Mouse (Mus musculus) forebrain, embryonic 14.5 days (tissue): ENCODE data around the gene Rsf1. TPM values are rescaled to one million over a fixed set of nuclear protein-coding genes. Genes with fewer than 3 reads are reported as not detected.

Experiments
- ATAC-seq: fragments of 200-750 bp; cut with Nextera tagmentation; 2 replicates; pipeline ENCODE4 v1.8.0; 2017; ENCODE audit warnings: mild to moderate bottlenecking, moderate library complexity
- DNase-seq: peaks from one replicate; pipeline ENCODE4 v3.0.0-alpha.2; 2015; ENCODE audit warnings: low spot score
- H3K27ac ChIP-seq: fragments of 300-500 bp; sonication (generic); 2 replicates; pipeline ENCODE4 v1.5.1; 2014; ENCODE audit warnings: low read depth, mild to moderate bottlenecking, control low read depth, low read length, moderate library complexity
- H3K27me3 ChIP-seq: fragments of 300-500 bp; sonication (generic); replicated peaks from 2 replicates; pipeline ENCODE4 v1.6.1; 2014; ENCODE audit warnings: low read length, control low read depth, mixed read lengths; ENCODE audit not compliant: control insufficient read depth, insufficient read depth
- H3K36me3 ChIP-seq: fragments of 300-500 bp; sonication (generic); 2 replicates; pipeline ENCODE4 v1.6.1; 2014; ENCODE audit warnings: low read length, control low read depth; ENCODE audit not compliant: control insufficient read depth, insufficient read depth
- H3K4me1 ChIP-seq: fragments of 300-500 bp; sonication (generic); 2 replicates; pipeline ENCODE4 v1.6.1; 2014; ENCODE audit warnings: antibody characterized with exemption, low read length, control low read depth; ENCODE audit not compliant: control insufficient read depth, insufficient read depth
- H3K4me2 ChIP-seq: fragments of 300-500 bp; sonication (generic); 2 replicates; pipeline ENCODE4 v1.6.1; 2014; ENCODE audit warnings: mild to moderate bottlenecking, control low read depth, low read length
- H3K4me3 ChIP-seq: fragments of 300-500 bp; sonication (generic); 2 replicates; pipeline ENCODE4 v1.5.1; 2014; ENCODE audit warnings: low read depth, low read length, control low read depth
- H3K9ac ChIP-seq: fragments of 300-500 bp; sonication (generic); 2 replicates; pipeline ENCODE4 v1.6.1; 2014; ENCODE audit warnings: mild to moderate bottlenecking, low read length, control low read depth, moderate library complexity
- H3K9me3 ChIP-seq: fragments of 300-500 bp; sonication (generic); replicated peaks from 2 replicates; pipeline ENCODE4 v1.6.1; 2016; ENCODE audit warnings: low read length, control low read depth, mixed read lengths; ENCODE audit not compliant: control insufficient read depth
- WGBS: fragments of 180-500 bp; shearing (Covaris S2); extraction: QIAGEN DNeasy Blood & Tissue Kit; methylation state at CpG from one replicate; pipeline ENCODE4 v1.1.7; 2014; 5-methylcytosine and 5-hydroxymethylcytosine counted together
- polyA plus RNA-seq: library from polyadenylated mRNA; unstranded; fragments of >200 nt; fragmentation: Nextera tagmentation; extraction: Ambion mirVana; gene quantifications from 2 replicates; pipeline ENCODE4 v1.2.1, GENCODE M21; 2014

The Rsf1 gene
- polyA plus RNA-seq, 1 experiment from 2014 or later: 21.4 TPM

DNA sequence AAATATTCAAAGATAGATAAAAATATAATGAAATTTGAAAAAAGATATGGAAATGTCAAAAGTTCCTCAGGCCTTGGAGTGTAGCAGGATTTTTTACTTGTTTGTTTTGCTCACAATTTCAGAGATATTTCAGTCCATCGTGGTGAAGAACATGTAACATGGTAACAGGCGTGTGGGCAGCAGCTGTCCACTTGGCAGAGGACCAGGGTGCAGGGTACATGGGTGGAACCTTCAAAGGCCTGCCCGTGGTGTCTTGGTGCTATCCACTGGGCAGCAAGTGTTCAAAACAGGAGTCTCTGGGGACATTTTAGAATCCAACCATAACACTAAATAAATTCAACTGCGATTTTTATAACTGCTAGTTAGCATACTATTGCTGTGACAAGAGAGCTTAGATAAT, 127.4 kb downstream of the Rsf1 start:
- Histone ChIP-seq H3K36me3 (peaks cover 25% of the 10 kb centered on the region), H3K4me1 (no peaks in the 10 kb centered on the region), H3K4me2 (no peak overlapping the region), H3K27me3 (no peaks in the 10 kb centered on the region), H3K4me3 (no peak overlapping the region), H3K9ac (no peak overlapping the region), H3K9me3 (no peaks in the 10 kb centered on the region), H3K27ac (no peak overlapping the region)
- no peak for DNase-seq
- WGBS: 88% methylated on average over 4 of the region's 4 CpGs
- ATAC-seq: no peak

DNA sequence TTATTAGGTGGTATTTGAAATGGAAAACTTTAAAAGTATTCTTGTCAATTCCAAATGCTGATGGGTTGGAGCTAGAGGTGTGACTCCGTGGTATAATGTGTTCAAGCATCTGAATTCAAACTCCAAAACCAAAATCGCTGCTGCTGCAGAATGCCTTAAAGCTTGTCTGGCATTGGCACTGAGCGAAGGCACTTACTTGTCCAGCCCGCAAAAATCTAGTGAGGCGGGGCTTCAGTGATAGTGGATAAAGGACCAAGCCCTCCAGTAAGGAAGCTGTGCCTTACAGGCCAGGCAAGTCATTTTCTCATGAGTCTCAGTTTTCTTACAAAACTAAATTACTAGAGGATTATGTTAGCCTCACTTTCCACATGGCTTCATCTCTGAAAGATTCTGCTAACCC, 128.1 kb downstream of the Rsf1 start:
- Histone ChIP-seq H3K9me3 (no peaks in the 10 kb centered on the region), H3K4me1 (no peaks in the 10 kb centered on the region), H3K9ac (no peak overlapping the region), H3K36me3 (peaks cover 31% of the 10 kb centered on the region), H3K4me3 (no peak overlapping the region), H3K4me2 (no peak overlapping the region), H3K27ac (no peak overlapping the region), H3K27me3 (no peaks in the 10 kb centered on the region)
- WGBS: 91% methylated on average over 5 of the region's 5 CpGs
- DNase-seq (no peak), ATAC-seq (no peak)

DNA sequence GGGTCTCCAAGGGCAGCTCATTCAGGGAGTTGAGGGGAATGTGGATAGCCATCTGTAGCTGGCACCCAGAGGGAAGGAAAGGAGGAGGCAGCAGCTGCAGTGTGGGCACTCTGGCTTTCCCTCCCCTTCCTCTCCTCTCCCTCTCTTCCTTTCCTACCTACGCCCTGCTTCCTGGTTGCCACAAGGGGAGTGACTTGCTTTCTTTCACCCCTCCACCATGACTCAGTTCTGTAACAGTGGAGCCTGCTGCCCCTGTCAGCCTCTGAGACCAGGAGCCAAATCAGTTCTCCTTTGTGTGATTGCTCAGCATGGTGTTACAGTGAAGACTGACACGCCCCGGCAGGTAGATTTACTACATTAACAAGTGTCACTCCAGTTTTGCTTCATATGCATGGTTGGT, 129.5 kb downstream of the Rsf1 start:
- no peaks in the 10 kb centered on the region for H3K9me3 ChIP-seq
- H3K27ac ChIP-seq: no peak overlapping the region
- H3K36me3 ChIP-seq: peaks cover 41% of the 10 kb centered on the region
- H3K9ac ChIP-seq: no peak overlapping the region
- 93% methylated on average over 3 of the region's 3 CpGs for WGBS
- no peaks in the 10 kb centered on the region for H3K4me1 ChIP-seq
- H3K4me3 ChIP-seq: no peak overlapping the region
- ATAC-seq: no peak
- no peaks in the 10 kb centered on the region for H3K27me3 ChIP-seq
- DNase-seq: no peak
- no peak overlapping the region for H3K4me2 ChIP-seq

DNA sequence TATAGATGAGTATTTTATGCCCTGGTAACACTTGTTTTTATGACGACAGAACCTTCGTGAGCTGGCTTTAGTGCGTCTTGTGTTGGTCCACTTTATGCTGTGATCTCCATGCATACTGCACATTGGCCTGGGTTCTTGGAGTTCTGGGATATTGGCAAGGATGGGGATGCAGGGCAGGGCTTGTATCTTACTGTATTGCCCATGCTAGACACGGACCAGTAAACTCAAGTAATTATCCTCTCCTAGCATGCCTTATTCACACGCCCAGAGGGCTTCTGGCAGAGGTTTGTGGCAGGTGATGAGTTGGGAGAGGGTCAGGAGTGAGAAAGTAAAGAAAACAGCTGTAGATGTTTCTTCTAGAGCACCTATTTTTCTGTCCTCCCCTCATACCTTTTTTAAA, 135.0 kb downstream of the Rsf1 start:
- Histone ChIP-seq H3K4me2 (no peak overlapping the region), H3K27me3 (no peaks in the 10 kb centered on the region), H3K4me3 (no peak overlapping the region), H3K9ac (no peak overlapping the region), H3K36me3 (peaks cover 81% of the 10 kb centered on the region), H3K4me1 (no peaks in the 10 kb centered on the region), H3K27ac (no peak overlapping the region), H3K9me3 (no peaks in the 10 kb centered on the region)
- ATAC-seq (no peak), DNase-seq (no peak)
- WGBS: 98% methylated on average over 5 of the region's 5 CpGs

DNA sequence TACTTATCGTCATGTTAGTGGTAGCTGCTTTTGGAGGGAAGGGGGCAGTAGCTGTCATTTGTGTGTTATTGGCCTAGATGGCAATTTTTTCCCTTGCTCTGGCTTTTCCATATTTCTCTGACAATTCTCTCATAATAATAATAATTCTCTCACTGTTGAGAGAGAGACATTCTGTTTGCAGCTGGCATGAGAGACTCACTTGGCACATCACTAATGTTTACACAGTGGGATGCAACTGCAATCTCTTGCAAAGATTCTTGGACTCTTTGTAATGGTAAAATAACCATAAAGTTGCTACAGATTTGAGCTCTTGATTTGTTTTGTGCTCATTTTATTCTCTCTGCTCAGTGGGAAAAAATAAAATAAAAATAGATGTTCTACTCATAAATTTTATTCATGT, 137.6 kb downstream of the Rsf1 start:
- Histone ChIP-seq H3K27ac (no peak overlapping the region), H3K4me3 (no peak overlapping the region), H3K9ac (no peak overlapping the region), H3K4me2 (no peak overlapping the region), H3K9me3 (no peaks in the 10 kb centered on the region), H3K27me3 (no peaks in the 10 kb centered on the region), H3K36me3 (peaks cover 81% of the 10 kb centered on the region), H3K4me1 (no peaks in the 10 kb centered on the region)
- ATAC-seq (no peak), DNase-seq (no peak)
- WGBS: 91% methylated on average over 1 of the region's 1 CpGs

DNA sequence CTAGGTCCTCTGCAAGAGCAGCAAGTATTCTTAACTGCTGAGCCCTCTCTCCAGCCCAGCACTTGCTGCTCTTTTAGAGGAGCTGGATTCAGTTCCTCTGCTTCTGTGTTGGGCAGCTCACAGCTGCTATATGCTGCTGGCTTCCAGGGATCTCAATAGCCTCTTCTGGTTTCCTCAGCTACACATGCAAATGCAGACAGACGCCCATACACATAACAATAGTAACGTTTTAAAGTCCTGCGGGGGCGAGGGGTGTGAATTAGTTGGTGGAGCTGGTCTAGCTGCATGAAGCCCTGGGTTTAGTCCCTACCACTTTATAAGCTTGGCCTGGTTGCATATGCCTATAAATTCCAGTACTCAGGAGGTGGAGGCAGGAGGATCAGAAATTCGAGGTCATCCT, 139.4 kb downstream of the Rsf1 start:
- ATAC-seq (no peak), DNase-seq (no peak)
- WGBS: 81% methylated on average over 5 of the region's 5 CpGs
- H3K27me3 ChIP-seq: no peaks in the 10 kb centered on the region
- no peak overlapping the region for H3K4me2 ChIP-seq
- H3K27ac ChIP-seq: no peak overlapping the region
- peaks cover 70% of the 10 kb centered on the region for H3K36me3 ChIP-seq
- H3K4me1 ChIP-seq: no peaks in the 10 kb centered on the region
- H3K4me3 ChIP-seq: no peak overlapping the region
- H3K9ac ChIP-seq: no peak overlapping the region
- H3K9me3 ChIP-seq: no peaks in the 10 kb centered on the region

DNA sequence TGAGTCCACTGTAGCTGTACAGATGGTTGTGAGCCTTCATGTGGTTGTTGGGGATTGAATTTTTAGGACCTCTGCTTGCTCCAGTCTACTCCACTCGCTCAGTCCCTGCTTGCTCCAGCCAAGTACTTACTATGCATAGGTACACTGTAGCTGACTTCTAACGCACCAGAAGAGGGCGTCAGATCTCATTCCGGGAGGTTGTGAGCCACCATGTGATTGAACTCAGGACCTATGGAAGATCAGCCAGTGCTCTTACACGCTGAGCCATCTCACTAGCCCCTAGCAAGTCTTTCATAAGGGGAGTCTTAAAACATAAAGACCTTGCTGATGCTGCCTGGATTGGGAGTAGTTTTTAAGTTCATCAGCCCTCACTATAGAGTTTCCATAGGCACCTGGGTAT, 140.4 kb downstream of the Rsf1 start:
- Histone ChIP-seq H3K4me2 (no peak overlapping the region), H3K4me3 (no peak overlapping the region), H3K27ac (no peak overlapping the region), H3K4me1 (no peaks in the 10 kb centered on the region), H3K27me3 (no peaks in the 10 kb centered on the region), H3K9ac (no peak overlapping the region), H3K36me3 (peaks cover 64% of the 10 kb centered on the region), H3K9me3 (no peaks in the 10 kb centered on the region)
- DNase-seq: no peak
- no peak for ATAC-seq
- 90% methylated on average over 5 of the region's 5 CpGs for WGBS

DNA sequence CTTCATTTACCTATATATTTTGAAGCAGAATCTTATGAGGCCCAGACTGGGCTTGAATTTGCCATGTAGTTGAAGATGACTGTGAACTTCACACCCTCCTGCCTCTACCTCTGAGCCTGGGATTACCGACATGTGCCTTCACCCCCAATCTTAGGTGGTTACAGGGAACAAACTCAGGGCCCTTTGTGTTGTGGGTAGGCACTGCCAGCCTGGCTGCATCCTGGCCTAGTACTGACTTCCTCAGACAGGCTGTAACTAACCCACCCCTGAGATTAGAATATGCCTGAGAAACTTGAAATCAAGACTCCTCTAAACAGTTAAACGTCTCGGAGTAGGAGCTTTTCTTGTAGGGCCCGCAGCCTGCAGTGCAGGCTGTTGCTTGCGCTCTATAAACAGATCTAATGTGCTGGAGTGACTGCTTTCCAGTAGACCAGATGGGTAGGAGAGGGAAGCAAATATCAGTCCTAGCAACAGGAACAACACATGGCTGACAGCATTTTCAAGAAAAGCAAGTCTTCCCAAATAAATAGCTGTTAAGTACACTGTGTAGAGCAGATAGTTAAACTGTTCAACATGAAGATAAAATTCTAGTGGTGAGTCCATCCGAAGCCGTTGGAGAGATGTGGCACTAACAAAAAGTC, 142.7 kb downstream of the Rsf1 start:
- Histone ChIP-seq H3K27me3 (no peaks in the 10 kb centered on the region), H3K36me3 (peaks cover 56% of the 10 kb centered on the region), H3K4me1 (no peaks in the 10 kb centered on the region), H3K9ac (no peak overlapping the region), H3K27ac (no peak overlapping the region), H3K4me2 (no peak overlapping the region), H3K9me3 (no peaks in the 10 kb centered on the region), H3K4me3 (no peak overlapping the region)
- 84% methylated on average over 7 of the region's 7 CpGs for whole genome bisulfite sequencing
- ATAC-seq (peak; percentile 61; the same call in 1 of the 2 replicates), DNase-seq (peak; percentile 63)

DNA sequence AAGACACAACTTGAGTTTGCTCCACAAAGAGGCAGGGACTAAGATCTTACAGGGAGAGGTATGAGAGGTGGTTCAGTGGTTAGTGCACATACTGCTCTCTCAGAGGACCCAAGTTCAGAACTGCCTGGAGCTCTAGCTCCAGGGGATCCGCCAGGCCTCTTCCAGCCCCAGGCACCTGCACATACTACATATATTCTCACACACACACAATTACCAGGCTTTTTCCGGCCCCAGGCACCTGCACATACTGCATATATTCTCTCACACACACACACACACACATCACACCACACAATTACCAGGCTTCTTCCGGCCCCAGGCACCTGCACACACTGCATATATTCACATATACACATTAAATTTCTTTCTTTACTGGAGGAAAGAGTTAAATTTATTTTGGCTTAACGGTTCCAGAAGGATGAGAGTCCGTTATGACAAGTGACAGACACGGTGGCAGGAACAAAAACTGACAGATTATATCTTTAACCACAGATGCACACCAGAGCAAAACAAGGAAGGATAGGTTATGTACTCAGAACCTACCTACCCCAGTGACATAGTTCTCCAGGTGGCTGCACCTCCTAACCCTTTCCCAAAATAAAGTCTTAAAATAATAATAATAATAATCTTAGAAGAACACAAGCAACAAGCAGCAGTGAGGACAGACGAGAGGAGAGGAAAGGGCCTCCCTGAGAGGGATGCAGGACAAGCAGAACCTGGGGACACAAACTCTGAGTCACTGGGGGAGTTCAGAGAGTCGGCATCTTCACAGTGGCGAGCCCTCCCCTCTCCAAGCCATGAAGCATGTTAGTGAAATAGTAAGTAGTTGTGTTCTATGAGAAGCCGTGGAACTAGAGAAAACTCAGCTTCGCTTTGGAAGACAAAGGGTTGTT, 144.2 kb downstream of the Rsf1 start:
- DNase-seq (no peak), ATAC-seq (no peak)
- Histone ChIP-seq H3K9me3 (no peaks in the 10 kb centered on the region), H3K27me3 (no peaks in the 10 kb centered on the region), H3K4me1 (no peaks in the 10 kb centered on the region), H3K36me3 (peaks cover 41% of the 10 kb centered on the region), H3K4me3 (no peak overlapping the region), H3K27ac (no peak overlapping the region), H3K4me2 (no peak overlapping the region), H3K9ac (no peak overlapping the region)
- WGBS: 84% methylated on average over 11 of the region's 11 CpGs
